Comparison of ENCODE assay signal across 11 mouse cellular contexts in genomic region chr4:133037293-133037692, GRCm38 (mm10). TPM values are rescaled to one million over a fixed set of nuclear protein-coding genes. Genes with fewer than 3 reads are reported as not detected.
A peak's percentile ranks its signal among the peaks of the same experiment; 100 is the strongest.
DNase-seq lines count a peak whose midpoint lies in the region; ATAC-seq and TF ChIP-seq lines count a peak whose summit lies in the region.
"Had no signal": no experiment of that assay in that cellular context is flagged by ENCODE, and none has a peak within 500 bp of the region (broad histone marks: within the 10 kb centered on the region; RNA-seq: fewer than 3 reads in every experiment).

No protein-coding gene starts in this region.

- no peak for TF ChIP-seq POLR2A in kidney, adult 2 months (IDR thresholded peaks at IDR 0.05; ENCODE audit: low read depth, low read length)

- no peak for DNase-seq in heart, embryonic 10.5 days (ENCODE audit: low spot score)
- DNase-seq in heart, postnatal 25 days (ENCODE audit: low spot score) = no peak
- peak; percentile 29 for DNase-seq in kidney, postnatal 10 days
- DNase-seq in kidney, adult 2 months = no peak
- DNase-seq in embryonic facial prominence, embryonic 14.5 days (ENCODE audit: low spot score) = no peak
- no peak for DNase-seq in gastrocnemius, postnatal 36 days
- no peak for DNase-seq in layer of hippocampus, postnatal 10 days (ENCODE audit: low spot score in 2 of 2)
- DNase-seq: cerebellum, adult 8-10 months; thymus, postnatal 36 days had no signal

- H3K27me3 ChIP-seq in heart, embryonic 10.5 days (ENCODE audit: insufficient read depth, poor library complexity, severe bottlenecking) = no peaks in the 10 kb centered on the region
- H3K27me3 ChIP-seq in kidney, adult 2 months (replicated peaks; ENCODE audit: control insufficient read depth, insufficient read depth, low read length) = no peaks in the 10 kb centered on the region
- H3K27me3 ChIP-seq in embryonic facial prominence, embryonic 14.5 days (replicated peaks; ENCODE audit: control insufficient read depth, insufficient read depth, low read length) = no peaks in the 10 kb centered on the region
- H3K27me3 ChIP-seq in limb, embryonic 13.5 days = no peaks in the 10 kb centered on the region

- peaks cover 7% of the 10 kb centered on the region; the same call in 1 of the 2 replicates for H3K36me3 ChIP-seq in heart, embryonic 10.5 days
- no peaks in the 10 kb centered on the region for H3K36me3 ChIP-seq in kidney, adult 2 months (ENCODE audit: control insufficient read depth, insufficient read depth, low read length)
- H3K36me3 ChIP-seq in embryonic facial prominence, embryonic 14.5 days (ENCODE audit: control insufficient read depth, insufficient read depth, low read length) = 0 out of 2 replicates have a peak, but pooled peaks cover 8% of the 10 kb centered on the region
- H3K36me3 ChIP-seq in limb, embryonic 13.5 days = peaks cover 11% of the 10 kb centered on the region; the same call in 1 of the 2 replicates

- H3K4me2 ChIP-seq in embryonic facial prominence, embryonic 14.5 days (ENCODE audit: low read depth, low read length) = peak overlapping the region; percentile 99; the same call in 1 of the 2 replicates
- H3K4me2 ChIP-seq in limb, embryonic 13.5 days (replicated peaks) = peak overlapping the region; percentile 98

- peaks cover 77% of the 10 kb centered on the region for H3K4me1 ChIP-seq in heart, embryonic 10.5 days
- peaks cover 58% of the 10 kb centered on the region for H3K4me1 ChIP-seq in kidney, adult 2 months (ENCODE audit: control insufficient read depth, insufficient read depth, low read length)
- H3K4me1 ChIP-seq in embryonic facial prominence, embryonic 14.5 days (ENCODE audit: control insufficient read depth, insufficient read depth, low read length) = peaks cover 32% of the 10 kb centered on the region
- H3K4me1 ChIP-seq in limb, embryonic 13.5 days = peaks cover 48% of the 10 kb centered on the region

- H3K9ac ChIP-seq in embryonic facial prominence, embryonic 14.5 days (ENCODE audit: low read depth, low read length) = no peak overlapping the region
- no peak overlapping the region for H3K9ac ChIP-seq in limb, embryonic 13.5 days

- intact Hi-C loops in heart, postnatal 25 days (cut with DNase I) = loop anchor here (1.0 kb wide), 1 partner anchor 24 kb away; no protein-coding TSS in a partner anchor
- intact Hi-C loops in gastrocnemius, postnatal 36 days (cut with DNase I) = loop anchor here (2.0 kb wide), 1 partner anchor 20 kb away; no protein-coding TSS in a partner anchor

- H3K9me3 ChIP-seq in heart, embryonic 10.5 days = no peaks in the 10 kb centered on the region
- H3K9me3 ChIP-seq in embryonic facial prominence, embryonic 14.5 days (ENCODE audit: control insufficient read depth, low read length) = no peaks in the 10 kb centered on the region
- no peaks in the 10 kb centered on the region for H3K9me3 ChIP-seq in limb, embryonic 13.5 days

- TF ChIP-seq CTCF in kidney, adult 2 months (conservative IDR thresholded peaks at IDR 0.05; ENCODE audit: insufficient read depth, insufficient read length, low read depth, low read length) = no peak

- peak overlapping the region; percentile 83 for H3K4me3 ChIP-seq in heart, embryonic 10.5 days
- H3K4me3 ChIP-seq in kidney, adult 2 months (ENCODE audit: insufficient read depth, low read depth, low read length) = no peak overlapping the region
- H3K4me3 ChIP-seq in embryonic facial prominence, embryonic 14.5 days (ENCODE audit: low read depth, low read length) = peak overlapping the region; percentile 6; the same call in 1 of the 2 replicates
- H3K4me3 ChIP-seq in limb, embryonic 13.5 days = no peak overlapping the region

- no peak for ATAC-seq in embryonic facial prominence, embryonic 14.5 days (ENCODE audit: low read depth)
- ATAC-seq in limb, embryonic 13.5 days (ENCODE audit: low FRiP score, low read depth) = no peak
- ATAC-seq: lung, postnatal 0 days had no signal

- peak overlapping the region; percentile 30; the same call in 1 of the 2 replicates for H3K27ac ChIP-seq in heart, embryonic 10.5 days
- H3K27ac ChIP-seq in kidney, adult 2 months (ENCODE audit: insufficient read depth, low read depth, low read length) = no peak overlapping the region
- 0 out of 2 replicates have a peak overlapping the region, but pooled peaks have one; percentile 33 for H3K27ac ChIP-seq in embryonic facial prominence, embryonic 14.5 days (replicated peaks; ENCODE audit: low read depth, low read length)
- no peak overlapping the region; the same call in 1 of the 2 replicates for H3K27ac ChIP-seq in limb, embryonic 13.5 days

- WGBS in heart, embryonic 10.5 days = 28% methylated on average over 9 of the region's 9 CpGs
- WGBS in kidney, adult 2 months = 38% methylated on average over 9 of the region's 9 CpGs
- WGBS in embryonic facial prominence, embryonic 14.5 days = 49% methylated on average over 9 of the region's 9 CpGs
- WGBS in limb, embryonic 13.5 days = 39% methylated on average over 9 of the region's 9 CpGs

RNA-seq across cellular contexts. Expression of gene Ahdc1, which starts 26.2 kb away (rescaled TPM):
- 8.4 and 12.2 TPM in 2 replicates for polyA plus RNA-seq in heart, embryonic 10.5 days (2016; fragmentation: Nextera tagmentation; extraction: Ambion mirVana)
- total RNA-seq in heart, postnatal 25 days (2021) = 10 to 100 TPM; 43.2 to 50.4 TPM
- 22.2 and 23.3 TPM in 2 replicates for polyA plus RNA-seq in kidney, adult 2 months (2012; rRNA removed)
- 11.0 and 11.7 TPM in 2 replicates for polyA plus RNA-seq in embryonic facial prominence, embryonic 14.5 days (2014; fragmentation: Nextera tagmentation; extraction: Ambion mirVana)
- 11.3 and 11.5 TPM in 2 replicates for polyA plus RNA-seq in limb, embryonic 13.5 days (2015; fragmentation: Nextera tagmentation; extraction: Ambion mirVana)
- 10 to 100 TPM; 27.4 to 31.7 TPM for total RNA-seq in gastrocnemius, postnatal 36 days (2021)
- total RNA-seq in layer of hippocampus, postnatal 10 days (2021) = 100 to 1,000 TPM in 1 of 2 experiments, 10 to 100 TPM in 1; 98.1 to 103 TPM

Comparison
In these comparisons a context has a peak if more than half of its experiments do, and no peak if none do; other contexts are left out.
1. H3K27ac ChIP-seq: peak in heart, embryonic 10.5 days (single experiment) and embryonic facial prominence, embryonic 14.5 days (single experiment); none in kidney, adult 2 months (single experiment) and limb, embryonic 13.5 days (single experiment).
2. H3K4me3 ChIP-seq: peak in heart, embryonic 10.5 days (single experiment) and embryonic facial prominence, embryonic 14.5 days (single experiment); none in kidney, adult 2 months (single experiment) and limb, embryonic 13.5 days (single experiment).